Mouse (Mus musculus): Measurements from ENCODE around the gene Gm281.
"Not testable (repeated sequence)": the region's sequence is repeated elsewhere in the genome, so short reads cannot be mapped to it uniquely, and the experiment has no call there.

Gene Gm281

DNA sequence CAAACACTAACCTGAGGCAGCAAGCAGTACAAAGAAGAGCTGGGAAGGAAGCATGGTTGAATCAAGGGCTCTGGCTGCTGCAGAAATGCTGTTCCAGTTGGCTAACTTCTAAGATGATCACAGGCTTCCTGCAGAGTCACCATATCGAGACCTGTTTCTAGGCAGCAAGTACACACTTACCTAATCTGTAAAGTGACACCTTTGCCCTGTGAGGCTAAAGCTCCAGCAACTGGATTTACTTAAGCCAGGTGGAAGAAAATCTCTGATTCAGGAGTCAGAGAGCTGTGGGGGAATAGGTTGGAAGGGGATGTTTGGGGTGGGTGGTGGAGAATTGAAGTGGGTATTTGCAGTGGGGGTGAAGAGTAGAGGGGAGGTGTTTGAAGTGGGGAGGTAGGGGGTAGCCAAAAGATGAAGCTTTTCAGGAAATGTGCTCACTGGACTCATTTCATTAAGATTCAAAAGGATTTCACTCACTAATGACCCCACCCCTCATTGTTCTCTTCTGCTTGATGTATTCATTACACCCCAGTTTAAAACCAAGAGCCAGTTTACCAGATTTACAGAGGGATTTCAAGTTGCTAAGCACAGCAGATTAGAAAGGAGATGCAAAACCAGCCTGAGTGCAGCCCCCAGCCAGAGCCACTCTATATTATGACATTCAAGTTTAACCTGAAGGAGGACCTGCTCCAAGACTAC lies at the start of gene Gm281:
Gene Gm281, minus strand, starts transcription at position 92 of the 696 bp plus-strand sequence.
- no peak for DNase-seq (ENCODE audit: low read depth, low spot score)

DNA sequence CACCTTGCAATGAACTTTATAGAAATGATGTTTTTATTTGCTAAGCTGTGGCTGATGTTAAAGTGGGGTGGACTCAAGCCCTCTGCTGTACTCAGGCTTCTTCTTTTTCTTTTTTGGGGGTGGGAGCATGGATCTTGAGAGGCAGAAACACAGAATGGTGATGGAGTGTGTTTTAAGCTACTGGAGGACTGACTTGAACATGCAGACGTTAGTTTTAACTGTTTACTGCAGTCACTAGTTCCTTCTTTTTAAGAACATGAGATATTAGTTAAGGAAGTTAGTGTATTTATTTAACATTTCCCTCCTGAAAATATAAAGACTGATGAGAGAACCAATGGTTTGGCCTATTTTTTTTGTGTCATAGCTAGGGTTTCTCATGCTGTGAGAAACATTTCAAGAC lies 49.2 kb upstream of the Gm281 start:
- no peak for DNase-seq (ENCODE audit: low read depth, low spot score)

DNA sequence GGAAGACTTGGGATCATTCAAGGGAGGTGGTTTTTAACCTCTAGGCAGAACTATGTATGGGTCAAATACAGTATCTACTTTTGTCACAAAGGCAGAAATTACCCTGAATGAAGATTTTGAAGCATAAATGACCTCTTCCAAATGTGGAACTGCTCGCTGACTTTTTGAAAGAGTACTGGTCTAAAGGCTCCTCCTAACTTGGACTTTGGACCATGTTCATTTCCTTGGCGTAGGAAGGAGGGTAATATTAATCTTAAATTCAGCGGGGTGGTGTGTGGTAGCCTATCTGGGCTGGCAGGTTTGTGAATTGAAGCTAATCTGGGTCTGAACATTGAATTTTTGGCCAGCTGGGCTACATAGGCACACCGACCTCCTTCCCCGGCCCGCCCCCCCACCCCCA lies 48.2 kb upstream of the Gm281 start:
- DNase-seq (ENCODE audit: low read depth, low spot score): no peak

DNA sequence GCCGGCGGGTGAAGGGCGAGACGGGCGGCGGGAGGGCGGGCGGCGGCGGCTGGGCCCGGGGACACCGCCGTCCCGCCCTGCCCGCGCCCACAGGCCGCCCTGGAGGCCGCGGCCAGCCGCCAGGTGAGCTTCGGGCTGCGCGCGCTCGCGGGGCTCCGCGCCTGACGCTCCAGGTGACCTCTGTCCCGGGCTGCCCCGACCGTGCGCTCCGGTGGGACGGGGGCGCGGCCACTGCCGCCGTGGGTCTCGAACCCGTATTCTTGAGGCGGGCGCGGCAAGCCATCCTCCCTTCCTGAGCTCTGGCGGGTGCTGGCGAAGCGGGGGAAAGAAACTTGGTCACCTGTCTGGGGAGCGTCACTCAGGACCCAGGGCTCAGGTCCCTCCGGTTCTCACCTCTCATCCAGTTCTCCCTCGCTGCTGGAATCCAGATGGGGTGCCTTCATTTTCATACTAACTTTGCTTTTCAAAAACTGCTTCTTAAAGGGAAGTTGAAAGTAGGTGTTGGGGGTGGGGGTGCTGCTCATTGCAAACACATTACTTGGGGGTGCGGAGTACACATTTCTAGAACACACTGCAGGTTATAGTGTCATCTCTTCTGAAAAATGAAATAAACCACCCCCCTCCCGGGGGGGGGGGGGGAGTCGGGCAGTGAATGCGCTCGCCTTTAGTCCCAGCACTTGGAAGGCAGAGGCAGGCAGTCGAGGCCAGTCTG lies 47.3 kb upstream of the Gm281 start, which contains the start of the genes Atxn7 and Thoc7:
Gene Atxn7, plus strand, starts transcription at position 40 of the 712 bp plus-strand sequence.
Gene Thoc7, minus strand, starts transcription at position 452 of the 712 bp plus-strand sequence.
- no peak for DNase-seq (ENCODE audit: low read depth, low spot score)

DNA sequence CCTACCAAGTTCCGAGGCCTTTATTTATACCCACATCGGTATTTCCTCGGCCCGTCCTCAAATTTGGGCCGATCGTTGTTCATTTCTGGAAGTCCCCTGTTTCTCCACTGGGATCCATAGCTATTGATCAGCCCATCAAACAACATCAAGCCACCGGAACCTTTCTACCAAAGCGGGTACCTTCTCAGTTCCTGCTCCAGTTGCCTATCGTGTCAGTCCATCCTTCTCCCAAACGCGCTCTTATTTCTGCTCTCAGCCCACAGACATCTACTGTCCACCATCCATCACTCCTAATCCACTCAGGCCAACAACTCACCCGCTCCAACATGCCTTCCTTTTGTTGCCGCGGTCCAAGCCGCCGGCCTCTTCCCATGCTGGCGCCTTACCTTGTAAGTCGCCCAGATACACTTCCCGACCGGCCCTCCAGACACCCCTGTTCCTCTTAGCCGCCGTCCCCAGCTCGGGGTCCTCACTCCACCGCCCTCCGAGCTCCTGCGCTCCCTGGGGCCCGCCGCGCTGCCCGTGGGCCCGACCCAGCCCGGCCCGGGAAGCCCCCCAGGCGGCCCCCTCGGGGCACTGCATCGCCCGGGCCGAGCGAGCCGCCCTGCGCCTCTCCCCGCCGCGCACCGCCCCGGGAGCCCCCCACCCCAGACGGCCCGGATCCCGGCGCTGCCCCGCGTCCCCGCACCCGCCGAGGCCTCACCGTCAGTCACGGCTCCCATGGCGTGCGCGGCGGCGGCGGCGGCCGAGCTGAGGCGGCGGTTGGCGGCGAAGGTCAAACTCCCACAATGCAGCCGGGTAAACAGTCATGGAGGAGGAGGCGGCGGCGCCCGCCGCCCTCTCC lies 46.4 kb upstream of the Gm281 start:
- DNase-seq (ENCODE audit: low read depth, low spot score): peak; percentile 29

DNA sequence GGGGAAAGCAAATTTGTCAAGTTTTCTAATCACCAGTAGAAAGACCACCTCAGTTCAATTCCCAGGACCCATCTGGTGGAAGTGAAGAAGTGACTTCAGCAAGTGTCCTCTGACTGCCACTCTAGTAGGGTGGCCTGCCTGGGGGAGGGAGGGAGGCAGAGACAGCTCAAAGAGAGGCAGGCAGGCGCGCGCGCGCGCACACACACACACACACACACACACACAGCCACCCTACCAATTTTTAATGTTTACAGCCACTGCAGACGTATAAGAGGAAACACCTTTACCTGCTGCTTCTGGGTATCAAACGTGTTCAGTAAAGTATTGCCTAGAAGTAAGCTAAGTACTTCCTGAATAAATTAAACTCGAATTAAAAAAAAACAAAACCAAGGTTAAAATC lies 45.8 kb upstream of the Gm281 start:
- DNase-seq (ENCODE audit: low read depth, low spot score): no peak

DNA sequence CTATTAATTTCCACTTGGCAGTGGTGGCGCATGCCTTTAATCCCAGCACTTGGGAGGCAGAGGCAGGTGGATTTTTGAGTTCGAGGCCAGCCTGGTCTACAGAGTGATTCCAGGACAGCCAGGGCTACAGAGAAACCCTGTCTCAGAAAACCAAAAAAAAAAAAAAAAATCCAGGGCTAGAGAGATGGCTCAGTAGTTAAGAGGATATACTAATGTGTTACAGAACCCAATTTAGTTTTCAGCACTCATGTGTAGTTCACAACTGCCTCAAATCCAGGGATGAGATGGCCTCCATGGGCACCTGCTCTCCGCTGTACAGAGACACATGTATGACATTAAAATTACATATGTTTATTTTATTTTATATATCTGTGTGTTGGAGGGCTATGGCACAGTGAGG lies 37.9 kb upstream of the Gm281 start:
- DNase-seq (ENCODE audit: low read depth, low spot score): not testable (repeated sequence)

DNA sequence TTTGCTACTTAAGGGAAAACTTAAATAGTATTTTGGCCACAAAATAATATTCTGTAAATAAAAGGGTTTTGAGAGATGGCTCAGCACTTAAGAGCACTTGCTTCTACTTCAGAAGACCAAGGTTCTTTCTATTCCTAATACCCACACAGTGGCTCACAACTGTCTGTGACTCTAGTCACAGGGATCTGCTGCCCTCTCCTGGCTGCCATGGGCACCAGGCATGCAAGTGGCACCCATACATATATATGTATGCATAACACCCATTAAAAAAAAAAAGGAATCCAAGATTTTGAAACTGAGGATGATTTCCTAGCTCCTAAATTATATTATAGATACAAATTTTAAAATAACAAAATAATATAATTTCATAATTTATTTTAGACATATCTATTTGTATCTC lies 36.1 kb upstream of the Gm281 start:
- no peak for DNase-seq (ENCODE audit: low read depth, low spot score)

DNA sequence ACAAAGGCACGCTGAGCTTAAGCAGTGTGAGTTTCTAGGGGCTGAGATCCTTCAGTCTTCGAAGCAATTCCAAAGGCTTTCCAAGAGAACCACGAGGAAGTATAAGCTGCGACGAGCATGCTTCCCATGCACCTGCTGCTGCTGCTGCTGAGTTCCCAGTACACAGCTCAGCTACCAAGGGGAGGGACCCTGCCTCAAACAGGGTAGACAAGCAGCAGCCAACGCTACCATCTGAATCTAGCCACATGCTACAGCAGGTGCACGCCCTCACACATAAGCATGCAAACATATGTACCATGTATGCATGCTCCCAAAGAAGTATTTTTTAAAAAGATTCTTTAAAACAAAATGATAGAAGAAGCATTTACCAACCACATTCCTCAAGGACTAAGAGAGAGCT lies 34.1 kb upstream of the Gm281 start:
- no peak for DNase-seq (ENCODE audit: low read depth, low spot score)

DNA sequence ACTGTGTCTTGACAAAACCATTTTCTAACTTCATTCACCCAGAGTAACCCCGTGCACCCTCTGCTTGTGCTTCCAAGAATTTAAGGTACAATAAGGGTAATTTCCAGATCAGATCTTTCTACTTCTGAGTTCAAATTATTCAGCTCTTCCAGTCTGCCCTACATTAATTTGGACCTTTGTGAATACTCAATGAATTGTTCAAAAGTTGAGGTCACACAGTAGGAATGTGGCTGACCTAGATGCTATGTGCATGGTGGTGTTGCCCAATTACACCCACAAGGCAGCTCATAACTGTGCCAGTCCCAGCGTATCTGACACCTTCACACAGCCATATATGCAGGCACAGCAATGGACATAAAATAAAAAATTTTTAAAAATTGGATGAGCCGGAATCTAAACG lies 30.4 kb upstream of the Gm281 start:
- no peak for DNase-seq (ENCODE audit: low read depth, low spot score)

DNA sequence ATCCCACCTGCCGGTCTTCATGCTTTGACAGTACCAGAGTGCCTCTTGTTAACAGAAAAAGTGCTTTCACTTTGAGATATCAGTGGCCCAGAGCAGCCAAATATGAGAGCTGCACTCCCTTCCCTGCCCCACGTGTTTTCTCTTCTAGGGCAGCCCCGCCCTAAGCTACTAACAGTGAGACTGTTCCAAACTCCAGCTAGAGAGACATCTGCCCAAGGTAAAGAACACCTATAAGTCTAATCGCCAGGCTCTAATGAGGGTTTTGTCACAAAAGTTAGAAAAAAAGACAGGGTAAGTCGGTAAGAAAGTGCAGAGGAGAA lies 19.7 kb upstream of the Gm281 start:
- no peak for DNase-seq (ENCODE audit: low read depth, low spot score)

DNA sequence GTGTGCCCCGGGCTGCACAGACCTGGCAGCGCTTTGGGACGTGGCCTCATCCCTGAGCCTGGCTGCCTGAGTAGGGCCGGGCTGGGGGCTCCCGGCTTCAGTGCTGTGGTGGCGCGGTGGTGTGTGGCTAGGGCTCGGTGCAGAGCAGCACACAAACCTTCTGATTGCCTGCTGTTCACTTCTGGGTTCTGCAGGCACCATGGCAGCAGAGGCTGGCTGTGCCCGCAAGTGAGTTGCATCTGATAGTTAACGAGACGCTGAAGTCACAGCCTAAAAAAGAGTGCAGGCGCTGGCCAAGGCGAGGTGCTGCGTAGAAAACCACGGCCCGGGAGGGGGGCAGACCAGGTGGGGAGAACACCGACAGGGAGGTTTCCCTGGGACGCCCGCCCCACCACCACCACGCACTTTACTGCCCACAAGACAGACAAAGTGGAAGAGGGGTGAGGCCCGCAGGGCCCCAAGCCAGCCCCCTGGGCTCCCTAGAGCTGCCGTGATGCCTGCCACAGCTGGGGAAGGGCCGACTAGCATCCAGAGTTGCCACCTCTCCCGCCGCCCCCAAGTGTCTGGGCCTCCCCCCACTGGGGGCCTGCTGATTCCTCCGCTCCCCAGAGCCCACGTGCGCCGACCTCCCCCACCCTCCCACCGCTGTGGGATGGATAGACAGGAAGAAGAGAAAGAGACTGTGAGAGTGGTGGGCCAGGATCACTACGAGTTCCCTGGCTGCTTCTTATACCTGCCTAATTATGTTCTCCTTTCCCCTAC lies 19.2 kb upstream of the Gm281 start:
- no peak for DNase-seq (ENCODE audit: low read depth, low spot score)

DNA sequence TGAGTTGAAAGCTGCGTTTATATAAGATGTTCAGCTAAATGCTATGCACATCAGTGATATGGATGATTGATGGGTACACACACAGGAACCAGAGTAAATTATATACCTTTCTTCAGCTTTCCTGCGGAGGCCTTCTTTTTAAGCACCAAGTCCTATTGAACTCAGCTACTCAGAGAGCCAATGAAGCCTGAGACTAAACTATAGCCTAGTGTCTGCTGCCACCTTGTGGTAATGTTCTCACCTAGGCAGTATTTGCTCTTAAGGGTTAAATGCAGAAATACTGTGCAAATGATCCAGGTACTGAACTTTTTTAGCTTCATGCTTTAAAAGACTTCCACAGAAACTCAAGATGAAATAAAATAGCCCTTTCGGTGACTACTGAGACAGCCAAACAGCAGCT lies 3.4 kb upstream of the Gm281 start:
- no peak for DNase-seq (ENCODE audit: low read depth, low spot score)

DNA sequence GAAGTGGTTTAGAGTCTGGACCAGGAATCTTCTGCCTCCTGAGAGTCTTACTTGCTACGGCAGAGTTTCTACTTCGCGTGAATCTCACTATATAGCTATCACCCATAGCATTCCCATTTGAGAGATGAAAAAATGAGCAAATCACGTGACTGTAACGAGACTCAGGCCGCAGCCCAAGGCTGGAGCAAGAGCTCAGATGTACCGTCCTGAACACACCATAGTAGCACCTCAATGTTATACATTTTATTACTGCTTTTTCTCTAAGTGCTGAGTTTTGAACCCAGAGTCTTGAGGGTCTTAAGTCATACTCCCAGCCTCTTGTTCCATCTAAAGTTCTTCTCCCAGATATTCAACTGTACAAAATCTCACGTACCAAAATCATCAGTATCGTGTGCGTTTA lies 2.9 kb upstream of the Gm281 start:
- no peak for DNase-seq (ENCODE audit: low read depth, low spot score)

DNA sequence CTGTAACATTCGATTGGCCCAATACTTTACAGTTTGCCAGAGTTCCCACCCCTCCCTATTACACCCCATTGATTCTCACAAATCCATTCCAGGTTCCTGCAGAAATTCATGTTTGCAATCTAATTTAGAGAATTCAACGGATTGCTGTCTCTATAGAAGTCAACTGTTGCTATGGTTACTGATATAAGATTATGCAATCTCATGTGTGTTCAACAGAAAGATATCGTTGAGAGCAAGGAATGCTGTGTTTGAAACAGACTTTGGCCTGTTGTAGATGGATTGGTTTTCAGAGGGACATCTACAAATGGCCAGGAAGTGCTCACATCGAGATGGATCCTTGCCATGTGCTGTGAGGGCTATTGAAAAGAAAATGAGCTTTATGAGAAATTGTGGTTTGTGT lies 929 bp upstream of the Gm281 start:
- no peak for DNase-seq (ENCODE audit: low read depth, low spot score)

DNA sequence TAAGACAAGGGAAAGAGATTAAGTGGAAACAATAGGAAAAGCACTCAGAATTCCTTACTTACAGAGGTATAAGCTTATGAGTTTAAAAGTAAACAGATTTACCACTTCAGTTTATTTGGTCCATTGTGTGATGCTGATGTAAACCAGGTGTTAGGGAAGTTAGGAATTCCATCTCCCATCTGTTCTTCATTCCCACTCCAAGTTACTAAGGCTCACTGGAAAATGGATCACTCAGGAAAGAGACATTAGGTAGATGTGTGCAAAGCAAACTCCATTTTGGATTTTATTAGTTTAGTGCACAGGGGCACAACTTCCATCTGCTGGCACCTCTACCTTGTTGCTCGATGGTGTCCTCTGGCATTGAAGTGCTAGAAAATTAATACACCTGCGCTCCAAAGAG lies 4.1 kb downstream of the Gm281 start:
- no peak for DNase-seq (ENCODE audit: low read depth, low spot score)

DNA sequence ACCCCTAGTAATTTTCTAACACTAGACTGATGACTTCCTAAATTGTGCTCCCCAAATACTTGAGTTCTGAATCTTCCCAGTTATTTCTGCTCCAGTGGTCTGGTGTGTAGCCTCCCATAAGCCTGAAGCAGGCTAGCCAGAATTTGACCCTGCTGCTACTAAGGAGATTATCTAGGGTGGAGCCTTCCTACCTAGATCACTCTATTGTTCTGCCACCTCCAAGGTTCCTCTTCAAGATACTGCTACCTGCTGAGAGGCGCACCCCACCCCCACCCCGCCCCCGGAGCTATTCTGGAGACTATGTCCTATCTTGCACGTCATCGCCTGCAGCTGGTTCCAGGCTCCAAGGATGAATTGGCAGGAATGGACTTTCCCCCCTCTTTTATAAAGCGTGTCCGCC lies 7.1 kb downstream of the Gm281 start:
- DNase-seq (ENCODE audit: low read depth, low spot score): peak; percentile 53

DNA sequence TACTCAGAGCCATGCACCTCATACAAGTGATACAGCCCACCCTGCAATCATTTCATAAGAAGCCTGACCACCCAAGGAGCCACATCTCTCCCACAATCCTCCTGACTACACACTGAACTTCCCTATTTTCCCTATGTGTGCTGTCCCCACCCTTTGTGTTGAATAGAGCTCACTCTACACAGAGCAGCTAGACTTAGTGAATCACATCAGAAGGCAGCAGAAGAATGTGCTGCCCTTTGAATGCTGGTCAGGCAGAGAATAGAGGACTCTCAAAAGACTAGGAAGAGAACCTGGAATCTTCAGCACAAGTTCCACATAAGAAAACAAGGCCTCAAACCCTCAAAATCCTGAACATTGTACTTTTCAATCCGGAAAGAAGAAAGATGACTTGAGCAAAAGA lies 7.8 kb downstream of the Gm281 start:
- DNase-seq (ENCODE audit: low read depth, low spot score): no peak

DNA sequence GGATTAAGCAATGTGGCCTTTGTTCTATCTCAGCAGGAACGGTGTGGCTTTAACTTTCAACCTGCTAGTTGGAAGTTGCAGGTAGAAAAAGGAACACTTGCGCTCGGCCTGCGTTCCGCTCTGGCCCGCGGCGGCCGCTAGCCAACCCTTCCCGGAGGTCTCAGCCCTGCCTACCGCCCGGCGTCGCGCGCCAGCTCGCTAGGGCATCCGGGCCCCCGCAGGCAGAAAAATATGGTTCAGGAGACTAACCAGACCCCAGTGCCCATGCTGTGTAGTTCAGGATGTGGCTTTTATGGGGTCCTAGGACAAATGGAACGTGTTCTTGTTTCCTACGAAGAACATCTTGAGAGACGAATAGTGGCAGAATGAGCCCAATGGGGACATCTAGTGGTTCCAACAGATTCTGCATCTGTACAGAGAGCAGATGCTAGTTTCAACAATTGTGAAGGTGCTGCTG lies 12.6 kb downstream of the Gm281 start:
- DNase-seq (ENCODE audit: low read depth, low spot score): peak; percentile 64

DNA sequence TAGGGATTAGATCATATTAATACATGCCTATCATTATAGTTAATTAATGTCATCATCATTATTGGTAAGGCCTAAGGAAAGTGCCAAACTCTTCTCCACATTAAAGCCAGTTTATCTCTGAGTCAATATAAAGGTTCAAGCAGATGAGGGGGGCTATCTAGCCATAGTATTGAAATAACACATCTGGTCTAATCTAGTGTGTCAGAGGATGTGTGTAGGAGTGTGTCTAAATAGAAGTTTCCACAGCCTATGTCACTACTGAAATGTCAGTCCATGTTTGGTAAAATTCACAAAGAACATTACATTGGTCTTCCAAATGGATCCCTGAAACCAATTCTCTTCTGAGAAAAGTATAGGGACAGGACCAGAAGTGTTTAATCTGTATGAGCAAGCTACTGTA lies 19.1 kb downstream of the Gm281 start:
- DNase-seq (ENCODE audit: low read depth, low spot score): no peak

DNA sequence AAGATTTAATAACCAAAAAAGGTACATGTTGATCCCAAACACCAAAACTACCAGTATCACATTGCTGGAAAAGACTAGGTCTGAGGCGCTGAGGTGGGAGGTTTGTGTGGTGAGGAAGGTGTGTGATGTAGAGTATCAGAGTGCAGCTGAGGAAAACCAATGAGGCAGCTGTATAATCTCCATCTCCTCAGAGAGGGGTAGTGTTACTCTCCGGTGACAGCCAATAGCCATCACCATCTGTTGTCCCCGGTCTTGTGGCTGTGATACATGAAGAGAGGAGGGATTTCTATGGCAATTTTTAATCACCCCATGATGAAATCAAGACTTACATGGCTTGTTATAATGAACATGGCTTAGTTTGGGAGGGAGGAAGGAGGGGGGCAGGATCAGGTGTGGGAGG lies 20.5 kb downstream of the Gm281 start:
- DNase-seq (ENCODE audit: low read depth, low spot score): no peak

DNA sequence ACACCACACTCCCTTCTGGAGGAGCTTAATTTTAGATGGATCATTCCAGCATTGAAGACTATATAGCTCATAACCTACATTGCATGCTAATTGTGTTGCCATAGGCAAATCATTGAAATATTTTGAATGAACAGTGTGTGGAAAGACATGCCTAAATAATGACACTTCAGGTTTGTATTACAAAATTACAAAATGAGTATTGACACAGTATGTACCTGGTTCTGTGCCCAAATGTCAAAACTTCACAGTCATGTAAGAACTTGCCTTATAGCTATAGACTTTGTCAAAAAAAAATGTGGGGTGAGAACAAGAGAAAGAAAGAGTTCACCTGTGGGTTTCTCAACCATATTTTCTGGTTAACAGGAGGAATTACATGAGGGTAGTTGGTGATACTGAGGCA lies 52.9 kb downstream of the Gm281 start:
- DNase-seq (ENCODE audit: low read depth, low spot score): no peak

Measured in WW6 (cell line).